Mouse (Mus musculus) testis, adult 2 months (tissue): ENCODE measurements around the gene Rab3gap2. TPM values are rescaled to one million over a fixed set of nuclear protein-coding genes. Genes with fewer than 3 reads are reported as not detected.

Source experiments
- H3K27ac ChIP-seq: fragments of 200-500 bp; 2 replicates; pipeline ENCODE4 v1.5.1; 2012; ENCODE audit warnings: low read depth, low read length; ENCODE audit not compliant: control insufficient read depth, insufficient read depth
- H3K27me3 ChIP-seq: fragments of 200-500 bp; 2 replicates; pipeline ENCODE4 v1.6.1; 2012; ENCODE audit warnings: mild to moderate bottlenecking, low read length, moderate library complexity; ENCODE audit not compliant: control insufficient read depth, insufficient read depth
- H3K36me3 ChIP-seq: fragments of 200-500 bp; 2 replicates; pipeline ENCODE4 v1.6.1; 2012; ENCODE audit warnings: mild to moderate bottlenecking, low read length; ENCODE audit not compliant: control insufficient read depth, insufficient read depth
- H3K4me1 ChIP-seq: fragments of 200-500 bp; 2 replicates; pipeline ENCODE4 v1.6.1; 2012; ENCODE audit warnings: low read length; ENCODE audit not compliant: control insufficient read depth, insufficient read depth
- H3K4me3 ChIP-seq: fragments of 200-500 bp; 2 replicates; pipeline ENCODE4 v1.5.1; 2012; ENCODE audit warnings: low read depth, mild to moderate bottlenecking, low read length, moderate library complexity, mixed read lengths; ENCODE audit not compliant: control insufficient read depth
- CTCF ChIP-seq: fragments of 200-500 bp; IDR thresholded peaks from 2 replicates; pipeline ENCODE4 v1.5.1; 2012; ENCODE audit warnings: low read depth, mild to moderate bottlenecking, inconsistent platforms, low read length, moderate library complexity; ENCODE audit not compliant: control insufficient read depth, insufficient read depth, insufficient replicate concordance
- POLR2A ChIP-seq: fragments of 200-500 bp; IDR thresholded peaks from 2 replicates; pipeline ENCODE4 v1.6.1; 2012; ENCODE audit warnings: low read depth, mild to moderate bottlenecking, inconsistent platforms, low read length, moderate library complexity; ENCODE audit not compliant: control insufficient read depth
- polyA plus RNA-seq: library from polyadenylated mRNA; depleted of rRNA; stranded (reverse); fragments of >200 nt; gene quantifications from 2 replicates; pipeline ENCODE4 v1.2.3, GENCODE M21; 2012

The Rab3gap2 gene
- polyA plus RNA-seq, 1 experiment: 13.7 TPM

GRCm38 (mm10) chr1:185271373-185271772 lies 67.5 kb downstream of the Rab3gap2 start:
- TF ChIP-seq CTCF: no peak
- TF ChIP-seq POLR2A: no peak
- H3K27me3 ChIP-seq: no peaks in the 10 kb centered on the region

GRCm38 (mm10) chr1:185274819-185275545 lies 71.1 kb downstream of the Rab3gap2 start:
- no peaks in the 10 kb centered on the region for H3K4me1 ChIP-seq
- TF ChIP-seq CTCF (no peak), POLR2A (no peak)
- peaks cover 4% of the 10 kb centered on the region for H3K36me3 ChIP-seq
- no peak overlapping the region; the same call in 1 of the 2 replicates for H3K27ac ChIP-seq
- H3K27me3 ChIP-seq: no peaks in the 10 kb centered on the region
- no peak overlapping the region for H3K4me3 ChIP-seq

More at GRCm38 (mm10) chr1:185271373-185271772, 67.5 kb downstream of the Rab3gap2 start:
- no peak overlapping the region for H3K4me3 ChIP-seq
- no peaks in the 10 kb centered on the region for H3K4me1 ChIP-seq
- H3K36me3 ChIP-seq: peaks cover 2% of the 10 kb centered on the region
- H3K27ac ChIP-seq: no peak overlapping the region

- H3K4me1 ChIP-seq: no peaks in the 10 kb centered on the region
- TF ChIP-seq CTCF (no peak), POLR2A (no peak)
- no peak overlapping the region for H3K27ac ChIP-seq
- peaks cover 4% of the 10 kb centered on the region for H3K36me3 ChIP-seq
- H3K4me3 ChIP-seq: no peak overlapping the region
- no peaks in the 10 kb centered on the region for H3K27me3 ChIP-seq
Observed at GRCm38 (mm10) chr1:185275976-185276375, 72.1 kb downstream of the Rab3gap2 start.

GRCm38 (mm10) chr1:185277022-185277421 lies 73.1 kb downstream of the Rab3gap2 start:
- Histone ChIP-seq H3K4me1 (no peaks in the 10 kb centered on the region), H3K27ac (no peak overlapping the region), H3K27me3 (no peaks in the 10 kb centered on the region), H3K4me3 (no peak overlapping the region), H3K36me3 (peaks cover 4% of the 10 kb centered on the region)
- TF ChIP-seq POLR2A: no peak
- no peak for TF ChIP-seq CTCF

- TF ChIP-seq POLR2A (no peak), CTCF (no peak)
- Histone ChIP-seq H3K27me3 (no peaks in the 10 kb centered on the region), H3K36me3 (peaks cover 4% of the 10 kb centered on the region), H3K4me3 (no peak overlapping the region), H3K27ac (no peak overlapping the region), H3K4me1 (no peaks in the 10 kb centered on the region)
Observed at GRCm38 (mm10) chr1:185279288-185279687, 75.4 kb downstream of the Rab3gap2 start.

GRCm38 (mm10) chr1:185280616-185281015 lies 76.7 kb downstream of the Rab3gap2 start:
- Histone ChIP-seq H3K27ac (no peak overlapping the region), H3K27me3 (no peaks in the 10 kb centered on the region), H3K36me3 (peaks cover 6% of the 10 kb centered on the region), H3K4me3 (no peak overlapping the region), H3K4me1 (no peaks in the 10 kb centered on the region)
- TF ChIP-seq POLR2A: no peak
- TF ChIP-seq CTCF: no peak

GRCm38 (mm10) chr1:185282846-185283245 lies 78.9 kb downstream of the Rab3gap2 start:
- no peaks in the 10 kb centered on the region for H3K4me1 ChIP-seq
- H3K27ac ChIP-seq: no peak overlapping the region
- no peak overlapping the region for H3K4me3 ChIP-seq
- TF ChIP-seq CTCF: no peak
- no peak for TF ChIP-seq POLR2A
- peaks cover 8% of the 10 kb centered on the region for H3K36me3 ChIP-seq
- no peaks in the 10 kb centered on the region for H3K27me3 ChIP-seq
